10 mouse cellular contexts compared by ENCODE assay signal in the genomic region with DNA sequence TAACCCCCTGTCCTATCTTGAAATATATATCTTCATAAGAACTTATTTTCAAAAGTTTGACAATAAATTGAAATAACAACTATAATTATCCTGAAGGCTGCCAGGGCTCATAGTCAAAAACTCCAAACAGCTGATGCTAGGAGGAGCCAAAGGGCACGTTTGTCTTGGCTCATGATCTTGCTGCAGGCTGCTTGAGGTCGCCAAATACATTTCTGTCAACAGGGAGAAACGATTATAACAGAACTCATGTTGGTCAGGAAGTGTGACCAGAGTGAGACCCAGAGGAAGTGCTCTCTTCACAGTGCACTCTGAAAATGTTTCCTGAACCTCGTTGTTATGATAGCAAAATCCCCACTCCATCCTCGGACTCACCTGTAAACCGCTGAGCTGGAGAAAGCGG.
DNase-seq lines count a peak whose midpoint lies in the region; ATAC-seq lines count a peak whose summit lies in the region.
"Had no signal": no experiment of that assay in that cellular context is flagged by ENCODE, and none has a peak within 500 bp of the region (broad histone marks: within the 10 kb centered on the region; RNA-seq: fewer than 3 reads in every experiment).

No protein-coding gene starts in this region.

- peak overlapping the region; percentile 16; the same call in 1 of the 2 replicates for H3K4me2 ChIP-seq in kidney, embryonic 15.5 days

- peak; percentile 13 to 23 for DNase-seq in adrenal gland, postnatal 36 days
- no peak for DNase-seq in adrenal gland, postnatal 25 days
- DNase-seq in ovary, postnatal 14 days (ENCODE audit: low spot score) = peak; percentile 1
- no peak for DNase-seq in ovary, adult 18-20 months (ENCODE audit: low spot score)
- peak; percentile 27 for DNase-seq in skeletal muscle tissue, adult 2 months (ENCODE audit: low read depth, low spot score)
- no peak for DNase-seq in right cerebral cortex, postnatal 10 days (ENCODE audit: low spot score in 2 of 2)
- DNase-seq in layer of hippocampus, adult 9-10 months (ENCODE audit: low spot score) = no peak
- DNase-seq: cerebellum, adult 8-10 months had no signal

- H3K9ac ChIP-seq in kidney, embryonic 15.5 days = no peak overlapping the region
- H3K9ac ChIP-seq: liver, embryonic 14.5 days had no signal

- no peak overlapping the region for H3K4me3 ChIP-seq in kidney, embryonic 15.5 days (replicated peaks)

- 0 out of 2 replicates have a peak overlapping the region, but pooled peaks have one; percentile 22 for H3K27ac ChIP-seq in kidney, embryonic 15.5 days
- H3K27ac ChIP-seq: liver, embryonic 14.5 days had no signal

- H3K4me1 ChIP-seq in kidney, embryonic 15.5 days = no peaks in the 10 kb centered on the region

- no peaks in the 10 kb centered on the region for H3K36me3 ChIP-seq in kidney, embryonic 15.5 days

- H3K27me3 ChIP-seq in kidney, embryonic 15.5 days = no peaks in the 10 kb centered on the region

- WGBS in kidney, embryonic 15.5 days = 42% methylated on average over 7 of the region's 7 CpGs

- no peaks in the 10 kb centered on the region for H3K9me3 ChIP-seq in kidney, embryonic 15.5 days (replicated peaks)

- peak; percentile 66; the same call in 1 of the 2 replicates for ATAC-seq in kidney, embryonic 15.5 days (replicated peaks; ENCODE audit: low FRiP score)

Comparison
In these comparisons a context has a peak if more than half of its experiments do, and no peak if none do; other contexts are left out.
1. DNase-seq: peak in adrenal gland, postnatal 36 days (2 of 2), ovary, postnatal 14 days (single experiment) and skeletal muscle tissue, adult 2 months (single experiment); none in adrenal gland, postnatal 25 days (single experiment), ovary, adult 18-20 months (single experiment), right cerebral cortex, postnatal 10 days (0 of 2) and layer of hippocampus, adult 9-10 months (single experiment).